Mouse (Mus musculus) kidney, postnatal 0 days (tissue): ENCODE measurements around the gene Dgke. TPM values are rescaled to one million over a fixed set of nuclear protein-coding genes. Genes with fewer than 3 reads are reported as not detected.
"Not testable (repeated sequence)": the region's sequence is repeated elsewhere in the genome, so short reads cannot be mapped to it uniquely, and the experiment has no call there.

Experiments used
- ATAC-seq: fragments of 200-750 bp; cut with Nextera tagmentation; replicated peaks from 2 replicates; pipeline ENCODE4 v1.8.0; 2017; ENCODE audit warnings: low read depth, moderate number of reproducible peaks, moderate TSS enrichment, moderate library complexity; ENCODE audit not compliant: low FRiP score
- DNase-seq: peaks from one replicate; pipeline ENCODE4 v3.0.0-alpha.2; 2016; ENCODE audit warnings: low spot score
- H3K27ac ChIP-seq: fragments of 300-500 bp; sonication (generic); 2 replicates; pipeline ENCODE4 v1.5.1; 2014; ENCODE audit warnings: mild to moderate bottlenecking
- H3K27me3 ChIP-seq: fragments of 300-500 bp; sonication (generic); 2 replicates; pipeline ENCODE4 v1.6.1; 2014; ENCODE audit warnings: low read length, mixed read lengths; ENCODE audit not compliant: insufficient read depth
- H3K36me3 ChIP-seq: fragments of 300-500 bp; sonication (generic); 2 replicates; pipeline ENCODE4 v1.6.1; 2014; ENCODE audit warnings: low read length, mixed read lengths; ENCODE audit not compliant: insufficient read depth
- H3K4me1 ChIP-seq: fragments of 300-500 bp; sonication (generic); replicated peaks from 2 replicates; pipeline ENCODE4 v1.6.1; 2014; ENCODE audit warnings: antibody characterized with exemption, low read length, mixed read lengths; ENCODE audit not compliant: insufficient read depth
- H3K4me2 ChIP-seq: fragments of 300-500 bp; sonication (generic); 2 replicates; pipeline ENCODE4 v1.6.1; 2014; ENCODE audit warnings: mild to moderate bottlenecking, low read length, moderate library complexity, mixed read lengths
- H3K4me3 ChIP-seq: fragments of 300-500 bp; sonication (generic); replicated peaks from 2 replicates; pipeline ENCODE4 v1.5.1; 2014; ENCODE audit warnings: low read depth, low read length
- H3K9ac ChIP-seq: fragments of 300-500 bp; sonication (generic); 2 replicates; pipeline ENCODE4 v1.6.1; 2014; ENCODE audit warnings: low read depth, low read length
- H3K9me3 ChIP-seq: fragments of 300-500 bp; sonication (generic); replicated peaks from 2 replicates; pipeline ENCODE4 v1.6.1; 2016; ENCODE audit warnings: low read length, inconsistent platforms, mixed read lengths
- CTCF ChIP-seq: IDR thresholded peaks from 2 replicates; pipeline ENCODE4 v1.5.1; 2016; ENCODE audit warnings: antibody characterized with exemption, low read depth, mild to moderate bottlenecking, moderate library complexity
- WGBS: fragments of 180-500 bp; shearing (Covaris S2); extraction: QIAGEN DNeasy Blood & Tissue Kit; methylation state at CpG from one replicate; pipeline ENCODE4 v1.1.7; 2014; 5-methylcytosine and 5-hydroxymethylcytosine counted together
- polyA plus RNA-seq: library from polyadenylated mRNA; unstranded; fragments of >200 nt; fragmentation: Nextera tagmentation; extraction: Ambion mirVana; gene quantifications from 2 replicates; pipeline ENCODE4 v1.2.1, GENCODE M21; 2015

Gene Dgke
- polyA plus RNA-seq, 1 experiment from 2014 or later: 2.6 TPM

- TF ChIP-seq CTCF: peak; percentile 95
- Histone ChIP-seq H3K27me3 (no peaks in the 10 kb centered on the region), H3K4me3 (peak overlapping the region; percentile 39), H3K4me1 (no peaks in the 10 kb centered on the region; the same call in 1 of the 2 replicates), H3K27ac (no peak overlapping the region), H3K9me3 (no peaks in the 10 kb centered on the region), H3K9ac (no peak overlapping the region), H3K4me2 (peak overlapping the region; percentile 67), H3K36me3 (no peaks in the 10 kb centered on the region)
- WGBS: 1% methylated on average over 9 of the region's 9 CpGs
- peak; percentile 79 for ATAC-seq
- DNase-seq: peak; percentile 90
Observed at GRCm38 (mm10) chr11:89100403-89100802, 33.8 kb upstream of the Dgke start.

GRCm38 (mm10) chr11:89098930-89099329 is 32.3 kb upstream of the Dgke start:
- no peak overlapping the region for H3K4me2 ChIP-seq
- H3K27ac ChIP-seq: no peak overlapping the region
- no peak overlapping the region for H3K4me3 ChIP-seq
- H3K4me1 ChIP-seq: no peaks in the 10 kb centered on the region; the same call in 1 of the 2 replicates
- 69% methylated on average over 6 of the region's 6 CpGs for WGBS
- H3K36me3 ChIP-seq: no peaks in the 10 kb centered on the region
- no peaks in the 10 kb centered on the region for H3K27me3 ChIP-seq
- ATAC-seq (no peak), DNase-seq (no peak)
- no peaks in the 10 kb centered on the region for H3K9me3 ChIP-seq
- TF ChIP-seq CTCF: no peak
- H3K9ac ChIP-seq: no peak overlapping the region

DNA sequence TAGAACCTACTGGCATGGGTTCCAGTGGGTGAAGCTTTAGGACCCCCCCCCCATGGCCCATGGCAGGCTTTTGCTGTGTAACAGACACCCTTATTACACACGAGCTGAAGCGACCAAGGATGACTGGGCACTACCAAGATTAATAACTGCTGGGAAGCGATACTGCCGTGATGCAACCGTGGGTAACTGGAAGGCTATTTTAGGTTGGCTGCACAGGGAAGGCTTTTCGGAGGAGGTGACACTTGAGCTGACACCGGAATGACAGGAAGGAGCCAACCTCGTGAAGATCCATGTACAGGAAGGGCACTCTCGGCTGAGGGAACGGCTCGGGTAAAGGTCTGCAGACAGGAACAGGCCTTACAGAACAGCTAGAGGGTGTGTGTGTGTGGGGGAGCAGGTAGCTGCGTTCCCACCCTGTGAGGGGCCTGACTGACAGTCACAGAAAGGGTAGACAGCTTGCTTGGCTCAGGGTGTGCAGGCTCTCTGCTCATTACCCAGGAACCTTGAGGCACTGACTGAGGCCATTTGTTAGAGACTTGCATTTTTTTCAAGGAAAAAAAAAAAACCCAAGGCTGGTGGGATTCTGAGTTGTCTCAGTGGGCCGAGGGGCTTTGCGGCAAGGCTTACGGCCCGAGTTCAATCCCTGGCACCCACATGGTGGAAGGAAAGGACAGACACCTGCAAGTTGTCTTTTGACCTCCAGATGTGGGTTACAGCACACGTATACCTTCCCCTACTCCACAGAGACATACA is 31.6 kb upstream of the Dgke start:
- Histone ChIP-seq H3K4me2 (no peak overlapping the region), H3K27me3 (no peaks in the 10 kb centered on the region), H3K27ac (no peak overlapping the region), H3K9me3 (no peaks in the 10 kb centered on the region), H3K36me3 (no peaks in the 10 kb centered on the region), H3K4me1 (no peaks in the 10 kb centered on the region; the same call in 1 of the 2 replicates), H3K9ac (no peak overlapping the region), H3K4me3 (no peak overlapping the region)
- DNase-seq: peak; percentile 67
- 48% methylated on average over 17 of the region's 17 CpGs for WGBS
- no peak for ATAC-seq
- no peak for TF ChIP-seq CTCF

DNA sequence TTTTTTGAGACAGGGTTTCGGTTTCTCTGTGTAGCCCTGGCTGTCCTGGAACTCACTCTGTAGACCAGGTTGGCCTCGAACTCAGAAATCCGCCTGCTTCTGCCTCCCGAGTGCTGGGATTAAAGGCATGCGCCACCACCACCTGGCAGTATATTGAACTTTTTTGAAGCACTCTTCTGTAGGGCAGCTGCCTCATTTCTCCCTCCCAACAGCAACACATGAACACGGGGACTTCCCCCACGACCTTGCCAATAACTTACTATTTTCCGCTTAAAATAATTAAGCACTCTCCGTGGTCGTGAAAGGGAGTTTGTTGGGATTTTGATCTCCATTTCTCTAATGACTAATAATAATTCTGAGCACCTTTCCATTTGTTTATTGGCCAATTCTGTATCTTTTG is 30.6 kb upstream of the Dgke start:
- 87% methylated on average over 10 of the region's 10 CpGs for WGBS
- not testable (repeated sequence) for H3K4me1 ChIP-seq, H3K4me2 ChIP-seq, ATAC-seq, H3K4me3 ChIP-seq, DNase-seq, H3K9ac ChIP-seq, H3K9me3 ChIP-seq, H3K27me3 ChIP-seq, H3K36me3 ChIP-seq, H3K27ac ChIP-seq

DNA sequence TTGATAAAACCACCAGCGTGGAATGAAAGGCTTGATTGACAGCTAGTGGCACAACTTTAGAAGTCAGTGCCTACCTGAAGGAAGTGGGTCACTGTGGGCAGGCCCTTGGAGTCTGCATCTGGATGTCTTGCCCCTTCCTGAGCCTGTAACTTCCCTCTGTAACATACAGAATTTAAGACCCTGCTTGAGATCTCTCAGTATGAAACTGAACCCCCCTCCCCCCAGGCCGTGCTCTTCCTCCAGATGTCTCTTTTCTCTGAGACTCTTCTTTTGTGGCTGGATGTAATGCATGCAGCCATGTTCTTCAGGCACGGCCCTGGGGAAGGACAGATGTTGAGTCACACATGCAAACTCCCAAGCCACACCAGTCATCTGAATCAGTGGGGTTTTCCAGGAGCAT is 28.7 kb upstream of the Dgke start:
- H3K36me3 ChIP-seq: no peaks in the 10 kb centered on the region
- ATAC-seq (no peak), DNase-seq (no peak)
- WGBS: 65% methylated on average over 3 of the region's 3 CpGs
- TF ChIP-seq CTCF: no peak
- H3K4me3 ChIP-seq: no peak overlapping the region
- no peaks in the 10 kb centered on the region for H3K9me3 ChIP-seq
- H3K9ac ChIP-seq: no peak overlapping the region
- no peaks in the 10 kb centered on the region for H3K4me1 ChIP-seq
- no peak overlapping the region for H3K27ac ChIP-seq
- no peaks in the 10 kb centered on the region for H3K27me3 ChIP-seq
- H3K4me2 ChIP-seq: no peak overlapping the region

DNA sequence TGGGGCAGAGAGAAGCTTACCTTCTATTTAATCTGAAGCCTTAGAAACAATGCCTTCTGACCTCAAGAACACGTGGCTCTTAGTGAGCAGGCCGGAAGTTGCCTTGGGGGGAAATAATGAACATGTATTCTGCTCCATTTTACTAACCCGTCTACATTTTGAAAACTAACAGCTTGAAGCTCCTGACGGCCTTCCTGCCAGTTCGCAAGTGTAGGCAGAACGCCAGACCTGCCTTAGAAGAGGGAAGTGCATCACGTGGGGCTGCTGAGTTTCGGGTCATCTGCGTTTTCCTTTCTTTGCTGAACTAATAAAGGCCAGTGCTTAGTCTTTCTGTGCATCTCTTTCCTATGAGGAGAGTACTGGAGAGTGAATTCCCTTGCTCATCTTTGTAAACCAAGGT is 26.1 kb upstream of the Dgke start:
- no peak for ATAC-seq
- H3K4me1 ChIP-seq: no peaks in the 10 kb centered on the region
- H3K4me2 ChIP-seq: no peak overlapping the region
- WGBS: 56% methylated on average over 9 of the region's 9 CpGs
- no peaks in the 10 kb centered on the region for H3K27me3 ChIP-seq
- H3K4me3 ChIP-seq: no peak overlapping the region
- TF ChIP-seq CTCF: no peak
- no peaks in the 10 kb centered on the region for H3K36me3 ChIP-seq
- peak; percentile 47 for DNase-seq
- no peaks in the 10 kb centered on the region for H3K9me3 ChIP-seq
- no peak overlapping the region for H3K9ac ChIP-seq
- no peak overlapping the region for H3K27ac ChIP-seq

GRCm38 (mm10) chr11:89090359-89090758 is 23.7 kb upstream of the Dgke start:
- H3K27me3 ChIP-seq, H3K4me3 ChIP-seq, H3K9ac ChIP-seq, H3K36me3 ChIP-seq, H3K4me2 ChIP-seq, DNase-seq, H3K4me1 ChIP-seq, H3K27ac ChIP-seq, H3K9me3 ChIP-seq, ATAC-seq: not testable (repeated sequence)
- 94% methylated on average over 6 of the region's 7 CpGs for WGBS
